Mouse (Mus musculus) kidney, adult 2 months (tissue): ENCODE results near the gene Glod5.

ENCODE experiments used
- CTCF ChIP-seq: fragments of 200-500 bp; conservative IDR thresholded peaks from 2 replicates; pipeline ENCODE4 v1.5.1; 2011; ENCODE audit warnings: low read depth, mild to moderate bottlenecking, control low read depth, low read length, moderate library complexity, mixed read lengths; ENCODE audit not compliant: insufficient read depth, insufficient read length
- POLR2A ChIP-seq: fragments of 200-500 bp; IDR thresholded peaks from one replicate; pipeline ENCODE4 v1.6.1; 2011; ENCODE audit warnings: low read depth, low read length, control low read depth

DNA sequence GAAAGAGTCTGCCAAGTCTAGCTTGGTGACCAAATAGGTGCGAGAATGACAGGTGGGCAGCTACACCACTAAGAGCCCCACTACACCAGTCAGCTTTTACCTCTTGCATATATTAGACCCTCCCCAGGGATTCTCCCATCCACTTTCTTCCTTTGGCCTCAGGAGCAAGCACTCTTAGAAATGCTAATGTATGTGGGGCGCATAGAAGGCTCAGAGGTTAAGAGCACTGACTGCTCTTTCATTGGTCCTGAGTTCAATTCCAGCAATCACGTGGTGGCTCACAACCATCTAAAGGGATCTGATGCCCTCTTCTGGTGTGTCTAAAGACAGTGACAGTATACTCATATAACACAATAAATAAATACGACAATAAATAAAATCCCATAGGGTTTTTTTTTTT, 15.3 kb downstream of the Glod5 start:
- TF ChIP-seq POLR2A (no peak), CTCF (0 out of 2 replicates have a peak, but pooled peaks have one; percentile 5)
